Mouse (Mus musculus) E14TG2a.4 (cell line): ENCODE measurements at regions not wholly inside any gene's neighbourhood (a gene's known extent, or its start where the extent isn't known, plus 50 kb on each side); places are given as distances from the start of the nearest gene placed in this dataset.

Source experiments
- H3K27me3 ChIP-seq: 2 replicates; pipeline ENCODE4 v1.6.1; 2014; ENCODE audit warnings: low read length, control low read depth; ENCODE audit not compliant: insufficient read depth
- H3K36me3 ChIP-seq: 2 replicates; pipeline ENCODE4 v1.6.1; 2014; ENCODE audit warnings: low read length, control low read depth; ENCODE audit not compliant: insufficient read depth
- H3K4me1 ChIP-seq: replicated peaks from 2 replicates; pipeline ENCODE4 v1.6.1; 2014; ENCODE audit warnings: low read depth, low read length, control low read depth
- H3K4me3 ChIP-seq: replicated peaks from 2 replicates; pipeline ENCODE4 v1.5.1; 2014; ENCODE audit warnings: mild to moderate bottlenecking, low read length
- H3K9me3 ChIP-seq: 2 replicates; pipeline ENCODE4 v1.6.1; 2014; ENCODE audit warnings: low read length, control low read depth
- CTCF ChIP-seq: conservative IDR thresholded peaks from 2 replicates; pipeline ENCODE4 v1.5.1; 2014; ENCODE audit warnings: low read length
- NANOG ChIP-seq: IDR thresholded peaks from 2 replicates; pipeline ENCODE4 v1.6.1; 2014; ENCODE audit warnings: borderline replicate concordance, low read length, mixed read lengths
- POU5F1 ChIP-seq: IDR thresholded peaks from 2 replicates; pipeline ENCODE4 v1.6.1; 2014; ENCODE audit warnings: low read length, borderline replicate concordance

DNA sequence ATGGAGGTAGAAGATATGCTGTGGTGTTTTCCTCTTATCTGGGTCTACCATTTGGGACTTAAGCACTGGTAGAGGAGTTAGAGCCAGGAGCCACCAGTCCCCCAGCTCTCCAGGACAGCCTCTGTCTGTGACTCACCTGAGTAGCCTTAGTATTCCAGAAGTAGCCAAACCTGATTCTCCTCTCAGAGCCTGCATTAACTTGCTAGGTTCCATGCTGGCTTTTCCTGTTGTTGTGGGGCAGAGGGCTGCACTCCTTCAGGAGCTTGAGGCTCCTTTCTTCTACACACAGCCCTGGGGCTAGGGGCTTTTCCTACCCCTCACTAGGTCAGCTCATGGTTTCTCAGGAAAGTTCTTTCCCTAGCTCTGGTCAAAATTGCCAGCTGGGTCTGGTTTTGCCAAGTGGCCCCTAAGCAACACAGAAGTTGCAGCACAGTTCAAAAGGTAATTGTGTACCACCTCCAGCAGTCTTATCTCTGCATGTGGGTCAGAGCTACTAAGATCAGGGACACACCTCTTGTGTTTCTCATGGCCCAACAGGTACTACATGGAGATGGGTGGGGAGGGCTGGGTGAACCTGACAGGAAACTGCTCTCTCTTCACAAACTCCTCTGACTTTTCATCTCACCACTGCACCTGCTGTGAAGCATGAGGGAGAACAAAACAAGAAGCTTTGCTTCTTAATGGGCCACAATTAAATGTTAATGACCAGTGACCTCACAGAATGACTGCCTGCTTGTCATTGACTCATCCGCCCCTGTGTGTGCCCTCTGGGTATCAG is 129.7 kb upstream of the Shh start:
- H3K9me3 ChIP-seq: no peaks in the 10 kb centered on the region
- peaks cover 9% of the 10 kb centered on the region for H3K27me3 ChIP-seq
- TF ChIP-seq NANOG (peak; percentile 98), CTCF (no peak), POU5F1 (no peak)
- no peak overlapping the region for H3K4me3 ChIP-seq
- H3K36me3 ChIP-seq: no peaks in the 10 kb centered on the region
- peaks cover 22% of the 10 kb centered on the region for H3K4me1 ChIP-seq

DNA sequence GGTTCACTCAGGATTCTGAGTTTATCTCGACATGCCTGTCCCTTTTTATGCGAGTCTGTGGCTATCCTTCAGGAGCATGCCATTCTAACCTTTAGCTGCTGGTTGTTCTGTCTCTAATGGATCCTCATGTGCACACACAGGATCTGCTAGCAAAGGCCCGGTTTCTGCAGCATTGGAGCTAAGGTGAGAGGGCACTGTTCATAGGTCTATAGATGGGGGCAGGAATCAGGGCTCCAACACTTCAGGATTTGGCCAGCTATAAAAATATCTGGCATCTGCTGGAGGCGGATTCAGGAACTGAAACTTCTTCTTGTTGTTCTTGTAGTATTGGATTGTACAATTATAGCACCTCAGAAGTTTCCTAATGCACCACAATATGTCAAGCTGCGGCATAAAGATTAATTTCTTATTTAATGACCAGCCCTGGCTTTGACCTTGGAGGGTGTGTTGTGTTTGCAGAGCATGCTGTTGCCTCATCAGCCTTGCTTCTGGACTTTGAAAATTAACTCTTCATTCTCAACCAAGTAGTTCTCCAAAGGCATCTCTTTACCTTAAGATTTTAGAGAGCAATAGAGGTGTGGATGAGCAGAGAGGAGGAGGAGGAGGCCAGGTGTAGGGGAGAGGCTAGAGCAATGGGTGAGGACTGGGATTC is 104.4 kb upstream of the Shh start:
- H3K4me3 ChIP-seq: no peak overlapping the region
- H3K9me3 ChIP-seq: peaks cover 4% of the 10 kb centered on the region; the same call in 1 of the 2 replicates
- no peaks in the 10 kb centered on the region for H3K36me3 ChIP-seq
- H3K27me3 ChIP-seq: no peaks in the 10 kb centered on the region
- TF ChIP-seq POU5F1 (no peak), CTCF (no peak), NANOG (no peak)
- peaks cover 8% of the 10 kb centered on the region; the same call in 1 of the 2 replicates for H3K4me1 ChIP-seq

DNA sequence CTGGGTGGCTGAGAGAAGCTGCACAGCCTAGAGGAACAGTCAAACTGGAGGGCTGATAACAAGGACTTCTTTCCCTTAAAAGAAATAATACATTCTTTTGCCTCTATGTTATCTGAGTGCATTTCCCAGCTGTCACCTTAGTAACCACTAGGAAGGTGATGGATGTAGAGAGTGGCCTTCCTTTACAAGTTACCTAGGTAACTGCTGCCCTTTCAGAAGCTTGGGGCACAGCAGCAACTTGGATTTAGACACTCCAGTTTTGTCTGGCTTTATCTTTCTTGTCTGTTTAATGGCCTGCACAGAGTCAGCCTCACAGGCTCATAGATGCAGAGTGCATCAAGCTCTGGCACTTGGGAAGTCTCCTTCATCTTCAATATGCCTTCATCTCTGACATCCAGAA is 101.4 kb upstream of the Shh start:
- H3K4me1 ChIP-seq: peaks cover 8% of the 10 kb centered on the region; the same call in 1 of the 2 replicates
- no peaks in the 10 kb centered on the region for H3K27me3 ChIP-seq
- no peak for TF ChIP-seq CTCF
- TF ChIP-seq NANOG: no peak
- no peak for TF ChIP-seq POU5F1
- no peaks in the 10 kb centered on the region for H3K36me3 ChIP-seq
- H3K4me3 ChIP-seq: no peak overlapping the region
- H3K9me3 ChIP-seq: peaks cover 4% of the 10 kb centered on the region; the same call in 1 of the 2 replicates

DNA sequence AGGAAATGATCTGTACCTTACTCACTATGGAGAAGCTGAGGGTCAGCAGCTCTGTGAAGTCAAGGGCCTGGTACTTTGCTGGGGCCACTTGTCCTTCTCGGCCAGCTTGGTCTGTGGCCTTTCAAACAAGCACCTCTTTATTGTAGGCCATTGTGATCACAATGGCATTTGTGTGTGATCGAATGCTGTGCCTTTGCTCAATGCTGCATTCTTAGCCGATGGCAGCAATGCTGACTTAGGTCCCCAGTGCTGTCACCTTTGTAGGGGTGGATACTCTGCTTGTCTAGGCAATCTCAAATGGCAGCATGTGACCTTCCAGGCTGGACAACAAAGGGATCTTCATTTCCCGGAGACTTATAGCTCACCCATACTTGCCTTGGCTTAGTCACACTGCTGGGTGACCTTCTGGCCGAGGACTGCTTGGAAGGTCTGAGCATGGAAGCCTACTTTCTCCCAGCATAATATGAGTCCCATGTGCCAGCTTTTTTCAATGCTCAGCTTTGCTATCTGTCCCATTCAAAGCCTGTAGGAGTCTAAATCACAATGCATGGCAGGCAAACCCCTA is 100.4 kb upstream of the Shh start:
- H3K4me1 ChIP-seq: peaks cover 8% of the 10 kb centered on the region; the same call in 1 of the 2 replicates
- TF ChIP-seq POU5F1 (no peak), CTCF (no peak), NANOG (no peak)
- H3K9me3 ChIP-seq: peaks cover under 1% of the 10 kb centered on the region; the same call in 1 of the 2 replicates
- no peaks in the 10 kb centered on the region for H3K36me3 ChIP-seq
- H3K4me3 ChIP-seq: no peak overlapping the region
- no peaks in the 10 kb centered on the region for H3K27me3 ChIP-seq

DNA sequence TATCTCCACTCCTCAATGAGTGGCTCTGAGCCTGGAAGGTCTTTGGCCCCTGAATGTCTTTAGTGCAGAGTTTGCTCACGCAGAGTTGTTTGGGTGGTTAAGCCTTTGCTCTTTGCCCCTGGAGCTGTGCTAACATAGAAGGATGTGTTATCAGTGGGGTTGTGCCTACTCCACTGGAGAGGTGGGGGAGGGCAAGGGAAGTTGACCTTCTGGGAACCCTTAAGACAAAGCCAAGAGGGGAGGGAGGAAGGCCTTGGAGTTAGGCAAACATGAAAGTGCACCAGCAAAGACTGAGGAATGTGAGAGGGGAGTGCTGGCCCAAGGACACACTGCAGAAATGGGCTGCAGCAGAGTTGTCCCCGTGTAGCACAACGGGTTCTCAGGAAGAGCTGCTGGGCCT is 96.3 kb upstream of the Shh start:
- Histone ChIP-seq H3K36me3 (no peaks in the 10 kb centered on the region), H3K27me3 (no peaks in the 10 kb centered on the region), H3K4me3 (no peak overlapping the region), H3K9me3 (no peaks in the 10 kb centered on the region), H3K4me1 (no peaks in the 10 kb centered on the region)
- TF ChIP-seq NANOG (no peak), POU5F1 (no peak), CTCF (no peak)

DNA sequence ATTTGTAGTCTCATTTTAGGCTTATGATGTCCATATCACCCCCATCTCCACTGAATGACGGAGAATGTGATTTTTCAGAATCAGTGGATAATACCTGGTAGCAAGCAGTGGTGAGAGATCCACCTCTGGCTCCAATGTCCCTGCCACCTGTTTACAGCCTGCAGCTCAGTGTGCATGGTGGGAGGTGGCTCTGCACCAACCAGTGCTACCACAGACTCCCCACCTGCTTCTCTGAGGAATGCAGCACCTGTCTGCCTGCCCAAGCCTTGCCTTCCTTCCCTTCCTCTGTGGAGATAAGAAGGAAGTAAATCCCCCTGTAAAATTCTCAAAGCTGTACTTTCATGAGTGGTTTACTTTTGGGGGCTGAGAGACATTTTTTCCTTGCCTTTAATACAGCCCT is 95.9 kb upstream of the Shh start:
- H3K9me3 ChIP-seq: no peaks in the 10 kb centered on the region
- H3K27me3 ChIP-seq: no peaks in the 10 kb centered on the region
- H3K4me1 ChIP-seq: no peaks in the 10 kb centered on the region
- no peaks in the 10 kb centered on the region for H3K36me3 ChIP-seq
- TF ChIP-seq POU5F1: no peak
- no peak for TF ChIP-seq CTCF
- TF ChIP-seq NANOG: no peak
- no peak overlapping the region for H3K4me3 ChIP-seq

DNA sequence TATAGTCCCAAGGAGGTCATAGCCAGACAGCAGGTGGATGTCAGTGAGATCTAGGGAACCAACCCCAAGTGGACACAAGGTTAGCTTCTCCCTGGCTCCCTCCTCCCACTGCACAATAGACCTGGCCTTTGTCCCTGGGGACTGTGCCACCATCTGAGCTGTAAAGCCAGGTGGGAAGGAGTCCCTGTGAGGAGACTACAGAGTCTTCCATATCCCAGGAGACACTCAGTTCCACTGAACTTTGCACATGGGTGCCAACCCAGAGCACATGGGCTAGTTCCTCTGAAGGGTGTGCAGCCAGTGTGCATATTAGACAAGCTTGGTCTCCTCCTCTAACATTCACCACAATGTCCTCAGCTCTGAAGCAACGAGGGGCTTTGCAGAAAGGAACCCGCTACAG is 86.5 kb upstream of the Shh start:
- H3K4me1 ChIP-seq: no peaks in the 10 kb centered on the region

DNA sequence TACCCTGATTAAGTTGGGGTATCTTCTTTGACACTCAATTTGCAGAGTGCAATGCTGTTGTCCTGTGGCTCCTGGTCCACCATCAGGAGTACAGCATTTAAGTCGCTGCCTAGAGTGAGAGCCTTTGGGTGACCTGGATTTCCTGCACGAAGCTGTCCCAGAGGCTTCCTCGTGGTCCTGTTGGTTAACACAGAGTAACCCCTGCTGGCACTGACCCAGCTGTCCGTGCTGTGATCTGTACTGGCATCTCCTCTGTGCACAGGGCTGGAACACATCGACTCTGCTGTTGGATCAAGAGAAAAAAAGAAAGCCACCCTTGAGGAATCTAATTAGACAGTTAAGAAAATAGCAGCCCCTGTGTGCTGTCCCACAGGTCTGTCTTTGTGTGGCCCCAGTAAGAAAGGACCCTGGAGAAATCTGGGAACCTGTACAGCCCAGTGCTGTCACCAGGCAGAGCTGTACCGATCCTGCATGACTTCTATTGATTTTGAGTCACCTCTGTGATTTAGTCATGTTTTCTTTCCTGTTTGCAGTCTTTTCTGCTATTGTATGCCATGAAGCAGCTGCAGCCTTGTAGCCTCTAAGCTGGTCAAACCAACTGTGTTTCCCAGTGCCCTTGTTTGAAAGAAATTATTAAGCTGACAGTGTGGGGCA is 63.3 kb upstream of the Shh start:
- no peak overlapping the region for H3K4me3 ChIP-seq
- H3K36me3 ChIP-seq: no peaks in the 10 kb centered on the region
- TF ChIP-seq CTCF (no peak), NANOG (no peak), POU5F1 (no peak)
- H3K4me1 ChIP-seq: no peaks in the 10 kb centered on the region
- H3K9me3 ChIP-seq: no peaks in the 10 kb centered on the region
- H3K27me3 ChIP-seq: no peaks in the 10 kb centered on the region

More for the DNA sequence above, 86.5 kb upstream of the Shh start:
- Histone ChIP-seq H3K4me3 (no peak overlapping the region), H3K27me3 (no peaks in the 10 kb centered on the region), H3K36me3 (no peaks in the 10 kb centered on the region), H3K9me3 (no peaks in the 10 kb centered on the region)
- TF ChIP-seq NANOG (no peak), POU5F1 (no peak), CTCF (no peak)
